Mouse (Mus musculus) cerebellum, adult (tissue): Measurements from ENCODE around the gene Tead2.

Experiments
- ATAC-seq: cut with Nextera tagmentation; 2 replicates; pipeline ENCODE4 v1.9.2; 2017; ENCODE audit warnings: mild to moderate bottlenecking, moderate library complexity, mixed read lengths; ENCODE audit not compliant: insufficient number of reproducible peaks, low FRiP score, low TSS enrichment

The Tead2 gene

DNA sequence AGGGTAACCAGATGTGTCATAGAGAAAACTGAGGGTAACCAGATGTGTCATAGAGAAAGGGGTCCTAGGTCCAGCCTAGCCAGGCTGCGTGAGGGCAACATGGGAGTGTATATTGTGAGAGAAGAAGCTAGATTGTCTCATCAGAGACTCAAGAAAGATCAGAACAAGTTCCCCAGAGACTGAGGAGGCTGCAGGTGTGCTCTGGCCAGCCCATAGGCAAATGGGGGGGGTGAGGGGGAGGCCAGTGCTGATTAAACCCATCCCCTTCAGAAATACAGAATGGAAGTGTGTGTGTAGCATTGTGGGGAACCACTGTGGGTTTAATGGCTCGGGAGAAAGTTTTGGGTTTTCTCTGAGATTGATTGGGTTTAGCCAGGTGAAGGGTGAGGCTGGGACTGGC is 6.1 kb downstream of the Tead2 start:
- ATAC-seq: no peak

DNA sequence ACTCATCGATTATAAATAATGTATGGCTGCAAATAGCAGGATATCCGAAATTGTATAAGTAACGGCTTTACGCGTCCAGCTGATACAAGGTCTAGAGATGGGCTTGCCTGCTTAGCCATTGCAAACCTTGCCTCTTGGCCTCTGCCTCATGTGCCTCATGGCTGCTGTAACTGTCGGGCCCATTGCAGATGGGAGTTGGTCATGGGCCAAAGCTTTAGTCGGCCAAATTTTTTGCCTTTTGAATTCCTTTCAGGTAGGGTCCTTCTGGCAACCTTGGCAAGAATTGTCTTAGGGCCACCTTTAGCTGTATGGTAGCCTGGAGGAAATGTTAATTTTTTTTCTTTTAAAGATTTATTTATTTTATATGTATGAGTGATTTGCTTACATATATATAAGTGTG is 9.3 kb downstream of the Tead2 start:
- no peak for ATAC-seq

DNA sequence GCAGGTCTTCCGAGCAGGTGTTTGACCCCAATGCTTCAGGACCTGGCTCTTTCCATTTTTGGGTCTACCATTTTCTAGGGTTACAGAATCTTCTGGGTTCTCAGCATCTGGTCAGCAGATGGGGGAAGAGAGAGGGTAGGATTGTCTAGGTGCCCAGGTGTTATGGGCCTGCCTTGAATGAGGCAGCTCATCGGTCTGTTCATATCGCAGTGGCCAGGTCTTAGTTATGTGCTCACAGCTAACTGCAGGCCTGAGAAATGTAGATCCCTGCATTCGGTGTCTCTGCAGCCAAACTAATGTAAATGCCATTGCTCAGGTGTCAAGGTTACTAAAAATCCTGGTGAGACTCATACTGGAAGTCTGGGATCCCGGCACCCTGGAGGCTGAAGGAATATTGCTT is 10.9 kb downstream of the Tead2 start:
- no peak for ATAC-seq

DNA sequence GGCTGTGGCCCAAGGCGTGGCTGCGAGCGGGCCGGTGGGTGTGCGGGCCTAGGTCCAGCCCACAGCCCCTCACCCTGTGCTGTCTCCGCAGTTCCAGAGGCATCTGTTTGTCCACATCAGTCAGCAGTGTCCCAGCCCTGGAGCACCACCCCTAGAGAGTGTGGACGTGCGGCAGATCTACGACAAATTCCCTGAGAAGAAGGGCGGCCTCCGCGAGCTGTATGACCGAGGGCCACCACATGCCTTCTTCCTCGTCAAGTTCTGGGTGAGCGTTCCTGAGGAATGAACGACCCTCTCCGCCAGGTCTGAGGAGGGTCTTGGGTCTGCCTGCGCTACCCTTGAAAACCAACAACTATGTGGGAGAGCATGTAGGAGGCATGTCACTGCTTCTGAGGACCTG is 13.0 kb downstream of the Tead2 start:
- no peak for ATAC-seq

DNA sequence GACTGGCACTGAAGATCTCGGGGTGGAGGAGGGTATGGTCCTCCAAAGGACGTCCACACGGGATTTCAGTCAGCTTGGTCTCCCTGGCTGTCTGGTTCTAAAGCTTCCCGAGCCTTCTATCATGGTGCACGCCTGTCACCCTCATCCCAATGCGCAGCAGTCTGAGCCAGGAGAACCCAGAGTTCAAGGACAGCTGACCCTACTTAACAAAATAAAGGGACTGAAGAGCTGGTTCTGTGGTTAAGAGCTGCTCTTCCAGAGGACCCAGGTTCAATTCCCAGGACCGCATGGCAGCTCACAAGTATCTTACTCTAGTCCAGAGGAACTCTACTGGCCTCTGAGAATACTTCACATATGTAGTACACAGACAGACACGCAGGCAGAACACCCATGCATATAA is 13.5 kb downstream of the Tead2 start:
- no peak for ATAC-seq

DNA sequence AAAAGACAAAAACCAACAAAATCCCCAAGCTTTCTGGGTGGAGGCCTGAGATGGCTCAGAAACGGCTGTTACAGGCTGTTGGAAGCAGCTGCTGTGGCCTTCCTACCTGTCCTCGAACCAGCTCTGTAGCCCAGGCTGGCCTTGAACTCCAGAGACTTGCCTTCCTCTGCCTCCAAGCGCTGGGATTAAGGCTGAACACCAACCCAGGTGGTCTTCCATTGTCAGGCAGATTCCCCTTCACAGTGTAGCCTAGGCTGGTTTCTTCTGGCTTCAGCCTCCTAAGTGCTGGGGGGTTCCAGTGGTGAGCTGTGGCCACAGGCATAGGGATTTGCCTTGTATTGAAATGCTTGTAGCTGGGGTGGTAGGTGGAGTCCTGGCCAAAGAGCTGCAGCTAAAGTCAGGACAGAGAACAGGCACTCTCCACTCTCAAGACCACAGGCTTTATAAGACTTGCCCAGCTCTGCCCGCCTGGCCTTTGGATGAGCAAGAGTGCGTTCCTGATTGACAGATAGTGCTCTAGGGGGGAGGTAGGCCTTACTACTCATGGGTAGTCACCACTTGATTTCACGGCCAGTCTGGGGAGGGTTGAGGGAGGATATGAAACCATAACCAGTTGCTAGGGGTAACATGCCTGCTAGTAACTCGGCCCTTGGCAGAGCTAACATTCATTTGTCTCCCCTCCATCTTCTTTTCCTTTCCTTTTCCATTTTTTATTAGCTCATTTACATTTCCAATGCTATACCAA is 14.1 kb downstream of the Tead2 start:
- no peak for ATAC-seq

DNA sequence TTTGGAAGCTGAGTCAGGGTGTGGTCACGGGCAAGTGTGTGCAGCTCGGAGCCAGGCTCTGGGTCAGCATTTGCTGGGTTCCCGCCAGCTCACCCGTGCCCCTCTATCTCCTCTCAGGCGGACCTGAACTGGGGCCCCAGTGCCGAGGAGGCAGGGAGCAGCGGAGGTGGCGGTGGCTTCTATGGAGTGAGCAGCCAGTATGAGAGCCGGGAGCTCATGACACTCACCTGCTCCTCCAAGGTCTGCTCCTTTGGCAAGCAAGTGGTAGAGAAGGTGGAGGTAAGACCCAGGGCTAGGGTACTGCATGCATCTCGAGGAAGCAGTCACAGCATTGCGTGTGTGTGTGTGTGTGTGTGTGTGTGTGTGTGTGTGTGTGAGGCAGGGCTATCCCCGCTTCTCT is 15.6 kb downstream of the Tead2 start:
- no peak for ATAC-seq

DNA sequence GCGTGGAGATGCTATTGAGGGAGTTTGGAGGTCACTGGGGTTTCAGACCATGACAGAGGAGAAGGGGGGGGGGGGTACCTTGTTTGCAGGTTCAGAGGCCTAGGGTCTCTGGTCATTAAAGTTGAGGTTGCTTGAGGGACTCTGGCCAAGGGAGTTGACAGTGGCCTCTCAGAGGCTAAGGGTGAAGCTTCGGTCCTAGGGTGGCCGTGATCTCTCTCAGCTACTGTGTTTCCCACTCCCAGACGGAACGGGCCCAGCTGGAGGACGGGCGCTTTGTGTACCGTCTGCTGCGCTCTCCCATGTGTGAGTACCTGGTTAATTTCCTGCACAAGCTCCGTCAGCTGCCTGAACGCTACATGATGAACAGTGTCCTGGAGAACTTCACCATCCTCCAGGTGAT is 16.4 kb downstream of the Tead2 start:
- ATAC-seq: no peak

DNA sequence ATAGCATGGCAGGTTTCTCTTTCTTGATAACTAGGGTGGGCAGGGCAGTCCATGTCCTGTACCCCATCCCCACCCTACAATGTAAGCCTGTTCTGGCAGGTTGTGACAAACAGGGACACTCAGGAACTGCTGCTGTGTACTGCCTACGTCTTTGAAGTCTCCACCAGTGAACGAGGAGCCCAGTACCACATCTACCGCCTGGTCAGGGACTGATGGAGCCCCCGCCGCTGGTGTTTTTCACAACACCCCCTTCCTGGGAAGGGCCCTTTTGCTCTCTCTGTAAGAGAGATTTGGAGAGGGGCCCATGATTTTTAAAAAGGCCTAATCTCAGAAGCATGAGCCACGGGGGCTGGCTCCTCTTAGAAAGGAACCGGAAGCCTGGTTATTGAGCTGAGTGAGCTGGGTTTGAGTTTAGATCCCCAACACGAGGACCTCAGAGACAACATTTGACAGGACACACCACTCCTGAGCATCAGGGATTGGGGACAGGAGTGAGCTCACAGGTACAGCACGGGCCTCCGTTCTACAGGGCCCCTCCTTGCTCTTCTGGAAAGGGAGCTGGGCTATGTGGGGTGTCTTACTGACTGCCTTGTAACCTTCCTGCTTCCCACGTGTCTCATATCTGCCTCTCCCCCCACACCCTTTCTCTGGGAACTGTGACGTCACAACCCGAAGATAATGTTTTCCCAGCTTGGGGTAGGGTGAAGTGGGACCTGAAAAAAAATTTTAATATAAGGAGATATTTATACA is 17.3 kb downstream of the Tead2 start:
- ATAC-seq: no peak

DNA sequence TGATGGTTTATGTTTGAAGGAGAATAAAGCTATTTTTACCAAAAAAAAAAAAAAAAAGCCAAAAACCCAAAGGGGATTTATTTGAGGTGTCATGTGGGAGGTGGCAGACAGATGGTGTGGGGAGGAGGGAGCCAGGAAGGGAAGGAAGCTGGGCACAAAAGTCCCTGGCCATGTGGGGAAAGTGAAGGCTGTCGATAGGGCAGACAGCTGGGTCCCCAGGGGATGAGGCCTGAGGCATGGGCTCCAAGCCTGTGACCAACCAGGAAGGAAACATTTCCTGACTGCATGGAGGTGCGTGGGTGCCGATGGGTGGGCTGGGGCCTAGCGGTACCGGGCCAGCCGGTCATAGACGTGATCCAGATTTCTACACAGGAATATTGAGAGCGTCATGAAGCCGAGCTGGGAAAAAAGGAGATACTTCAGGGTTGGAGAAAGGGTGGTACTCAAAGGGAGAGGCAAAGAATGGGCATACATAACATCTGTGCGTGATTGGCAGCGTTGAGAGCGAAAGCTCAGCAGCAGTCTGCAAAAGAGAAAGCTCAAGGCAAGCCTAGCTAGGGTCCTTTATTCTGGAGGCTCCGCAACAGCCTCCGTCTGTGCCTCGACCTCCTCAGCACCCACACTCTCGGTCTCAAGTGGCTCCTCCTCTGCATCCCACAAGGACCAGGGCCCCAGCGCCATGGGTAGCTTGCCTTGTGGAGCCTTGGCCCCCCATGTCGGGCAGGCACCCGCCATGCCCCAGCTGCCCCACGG is 18.2 kb downstream of the Tead2 start:
- ATAC-seq: no peak

DNA sequence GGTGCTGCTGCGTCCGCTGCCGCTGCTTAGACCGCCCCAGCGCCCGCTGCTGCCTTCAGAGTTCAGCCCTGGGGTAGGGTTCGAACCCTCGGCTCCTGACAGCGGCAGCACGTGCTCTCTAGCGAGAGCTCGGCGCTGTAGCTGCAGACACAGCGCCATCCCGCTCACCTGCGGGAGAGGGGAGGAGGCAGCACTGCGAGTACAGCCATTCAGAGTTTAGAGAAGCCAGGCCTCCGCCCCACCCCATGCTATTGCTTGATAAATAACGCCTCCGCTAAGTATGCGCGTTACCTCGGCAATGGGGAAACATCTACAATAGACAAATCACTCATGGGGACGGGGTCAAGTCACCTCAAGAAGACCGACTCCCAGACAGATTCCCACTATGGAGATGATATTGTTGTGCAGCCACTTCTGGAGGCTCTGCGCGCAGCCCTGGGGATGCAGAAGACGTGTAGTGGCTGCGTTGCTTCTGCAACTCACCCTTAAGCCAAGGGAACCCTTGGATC is 18.8 kb downstream of the Tead2 start:
- no peak for ATAC-seq

DNA sequence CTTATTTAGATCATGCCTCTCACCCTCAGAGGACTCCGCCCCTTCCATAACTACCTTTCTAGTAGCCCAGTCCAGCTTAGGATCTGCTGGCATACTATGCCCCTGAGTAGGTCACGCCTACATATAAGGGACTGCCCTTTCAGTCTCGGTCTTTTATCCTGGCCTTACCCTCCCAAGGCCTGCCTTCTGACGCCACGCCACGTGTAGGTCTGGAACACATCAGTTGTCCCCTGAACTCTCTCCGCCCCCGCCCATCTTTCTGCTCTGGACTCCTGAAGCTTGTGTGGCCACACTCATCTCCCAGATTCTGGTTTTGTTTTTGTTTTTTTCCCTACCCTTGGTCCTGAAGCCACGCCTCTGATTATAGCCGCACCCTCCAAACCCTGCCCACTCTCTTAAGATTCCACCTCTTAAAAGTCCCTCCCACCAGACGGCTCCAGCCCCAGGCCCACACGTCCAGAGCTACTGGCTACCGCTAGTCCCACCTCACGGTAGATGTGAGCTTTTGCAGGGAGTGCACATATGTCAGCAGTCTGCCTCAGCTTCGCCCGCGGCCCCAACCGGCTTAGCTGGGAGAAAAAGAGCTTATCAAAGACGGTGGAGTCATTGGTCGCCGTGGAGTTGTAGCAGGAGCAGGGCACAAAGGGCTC is 19.5 kb downstream of the Tead2 start:
- no peak for ATAC-seq

DNA sequence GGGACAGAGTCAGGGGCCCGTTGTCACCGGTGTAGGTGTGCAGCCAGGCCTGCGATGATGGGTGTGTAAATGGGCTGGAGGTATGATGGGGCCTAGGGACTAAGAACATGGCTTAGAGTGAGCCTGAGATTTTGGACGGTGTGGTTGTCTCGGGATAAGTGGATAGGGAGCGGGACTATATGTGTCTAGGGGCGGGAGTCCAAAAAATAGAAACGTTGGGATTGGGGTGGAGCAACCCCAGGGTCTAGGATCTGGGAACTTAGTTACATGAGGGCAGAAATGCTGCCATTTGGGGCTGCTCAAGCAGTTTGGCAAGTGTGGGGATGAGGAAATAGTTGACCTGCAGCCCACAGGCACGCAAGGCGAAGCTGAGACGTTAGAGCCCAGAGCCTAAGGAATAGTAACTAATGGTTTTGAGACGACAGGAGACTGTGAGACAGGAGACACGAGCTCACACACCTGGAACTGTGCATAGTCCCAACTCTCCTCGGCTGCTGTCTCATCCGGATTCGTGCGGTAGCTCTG is 20.2 kb downstream of the Tead2 start:
- ATAC-seq: no peak

DNA sequence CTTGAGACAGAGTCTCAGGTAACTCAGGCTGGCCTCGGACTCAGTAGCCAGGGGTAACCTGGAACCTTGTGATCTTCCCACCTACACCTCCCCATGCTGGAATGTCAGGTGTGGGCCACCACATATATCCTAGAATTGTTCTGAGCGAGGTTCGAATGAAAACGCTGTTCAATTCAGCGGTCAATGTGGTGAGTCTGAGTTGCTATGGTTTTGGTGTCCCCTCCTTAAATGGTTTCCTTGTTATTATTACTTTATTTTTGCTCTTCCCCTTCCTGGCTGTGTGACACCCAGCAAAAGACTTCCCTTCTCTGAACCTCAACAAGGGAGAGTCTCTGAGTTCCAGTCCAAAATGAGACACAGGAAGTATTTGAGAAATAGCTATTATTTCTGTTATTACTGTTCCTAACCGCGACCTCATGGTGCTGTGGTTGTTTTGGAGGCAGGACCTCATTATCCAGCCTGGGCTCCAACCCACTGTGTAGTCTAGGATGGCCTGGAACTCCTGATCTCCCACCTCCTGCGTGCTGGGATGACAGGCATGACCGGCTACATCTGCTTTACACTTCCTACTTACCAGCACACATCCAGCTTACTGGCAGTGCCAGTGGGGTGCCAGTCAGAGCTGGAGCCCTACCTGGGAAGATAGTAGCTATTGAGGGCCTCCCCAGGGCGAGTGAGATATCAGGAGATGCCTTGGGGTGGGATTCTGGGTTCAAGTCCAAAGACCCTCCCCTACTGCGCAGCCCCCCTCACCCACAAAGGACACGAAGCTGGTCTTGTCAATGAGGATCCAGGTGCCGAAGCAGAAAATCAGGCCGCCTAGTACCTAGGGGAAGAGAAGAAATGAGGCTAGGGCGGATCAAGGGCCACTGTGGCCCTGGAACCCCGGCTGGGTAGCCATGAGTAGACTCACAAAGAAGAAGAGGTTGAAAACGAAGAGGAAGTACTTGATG is 22.5 kb downstream of the Tead2 start:
- ATAC-seq: no peak

DNA sequence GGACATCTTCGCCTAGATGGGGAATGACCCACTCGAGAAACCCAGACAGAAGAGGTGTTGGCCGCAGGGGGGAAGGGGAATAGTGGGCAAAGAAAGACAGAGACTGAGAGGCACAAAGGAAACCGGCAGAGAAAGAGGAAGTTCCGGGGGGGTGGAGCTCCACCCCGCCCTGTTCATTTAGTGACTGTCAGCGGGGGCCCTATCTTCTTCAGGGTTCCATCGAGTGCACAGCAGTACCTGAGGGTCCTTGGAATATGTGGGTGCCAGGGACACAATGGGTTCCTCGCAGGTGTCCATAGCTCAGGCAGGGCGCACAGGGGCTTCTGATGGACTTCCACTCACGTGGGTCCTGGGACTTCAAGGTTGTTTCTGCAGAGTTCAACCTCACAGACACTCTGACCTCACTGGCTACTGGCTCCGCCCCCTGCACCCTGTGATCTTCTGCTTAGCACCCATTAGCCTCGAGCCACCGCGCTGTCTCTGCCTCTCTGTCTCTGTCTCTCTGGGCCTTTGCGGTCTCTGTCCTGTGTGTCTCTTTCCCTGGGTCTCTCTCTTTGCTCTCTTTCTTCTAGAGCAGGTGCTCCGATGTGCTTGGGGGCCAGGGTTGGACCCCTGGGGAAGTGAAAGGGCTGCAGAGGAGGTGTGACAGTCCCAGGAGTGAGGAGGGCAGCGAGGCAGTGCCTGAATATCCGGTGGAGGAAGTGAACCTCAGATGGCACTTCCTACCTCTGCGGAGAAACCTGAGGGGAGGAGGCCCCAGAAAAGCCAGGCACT is 23.4 kb downstream of the Tead2 start, which contains the start of gene Cd37:
Gene Cd37, minus strand, starts transcription at position 393 of the 774 bp plus-strand sequence.
- ATAC-seq: no peak

DNA sequence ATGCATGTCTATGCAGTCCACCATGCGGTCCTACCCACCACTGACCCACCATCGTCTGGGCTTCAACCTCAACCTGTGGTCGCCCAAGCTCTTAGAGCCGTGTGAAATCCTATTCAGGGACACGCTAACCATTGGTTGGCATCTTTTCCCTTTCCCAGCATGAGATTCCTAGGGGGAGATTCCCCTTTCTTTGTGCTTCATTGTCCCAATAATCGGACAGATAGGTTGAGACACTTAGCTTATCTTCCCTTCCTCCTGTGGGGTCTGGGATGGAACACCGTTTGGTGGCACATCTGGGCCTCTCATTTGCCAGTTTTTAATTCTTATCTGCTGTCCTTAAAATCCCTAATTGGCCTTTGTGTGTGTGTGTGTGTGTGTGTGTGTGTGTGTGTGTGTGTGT is 24.6 kb downstream of the Tead2 start:
- ATAC-seq: no peak

DNA sequence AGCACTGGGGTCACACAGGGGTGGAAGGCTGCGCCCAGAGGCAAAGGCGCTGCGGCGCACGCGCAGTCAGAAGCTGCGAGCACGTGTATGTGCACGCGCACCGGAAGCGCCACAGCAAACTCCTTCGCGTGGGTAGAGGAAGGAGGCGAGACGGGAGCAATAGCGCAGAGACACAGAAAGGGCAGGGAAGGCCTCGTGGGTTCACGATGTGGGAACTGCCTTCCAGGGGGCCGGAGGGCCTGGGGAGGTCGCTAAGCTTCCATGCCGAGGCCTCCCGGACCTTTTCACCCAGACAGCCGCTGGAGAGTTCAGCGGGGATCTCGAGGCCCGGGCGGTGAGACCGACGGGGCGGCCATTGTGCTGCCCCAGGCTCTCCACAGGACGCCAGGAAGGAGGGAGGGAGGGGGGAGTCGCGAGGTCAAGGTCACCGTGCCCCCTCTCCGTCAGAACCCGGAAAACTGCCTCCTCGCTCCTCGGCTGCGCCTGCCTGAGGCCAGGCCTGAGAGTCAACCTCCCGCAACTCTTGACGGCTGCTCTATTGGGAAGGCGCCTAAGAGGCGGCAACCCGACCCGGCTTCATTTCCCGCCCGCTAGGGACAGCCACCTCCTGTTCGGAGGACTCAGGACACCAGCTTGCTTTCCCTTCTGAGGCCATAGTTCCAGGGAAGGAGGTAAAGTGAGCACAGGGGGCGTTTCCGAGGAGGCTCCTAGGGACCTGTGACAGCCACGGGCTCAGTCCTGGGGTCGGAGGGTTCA is 25.3 kb downstream of the Tead2 start, which contains the start of gene Slc6a16:
Gene Slc6a16, plus strand, starts transcription at position 453 of the 756 bp plus-strand sequence.
- ATAC-seq: no peak

DNA sequence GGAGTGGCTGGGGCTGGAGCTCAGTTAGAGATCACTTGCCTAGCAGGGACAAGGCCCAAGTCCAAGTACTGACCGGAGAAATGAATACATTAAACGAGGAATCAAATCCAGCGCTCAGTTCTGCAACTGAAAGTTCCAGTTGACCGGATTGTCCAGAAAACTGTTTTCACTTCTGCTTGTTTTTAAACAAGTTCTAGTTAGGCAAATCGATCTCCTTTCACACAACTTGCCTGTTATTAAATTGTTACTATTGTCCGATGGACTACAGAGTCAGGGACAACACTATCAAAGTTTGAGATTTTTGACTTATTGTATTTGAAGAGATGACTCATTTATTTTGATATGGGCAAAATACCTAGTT is 25.8 kb downstream of the Tead2 start:
- no peak for ATAC-seq
